Mouse (Mus musculus) gonadal fat pad, adult 2 months (tissue): Measurements from ENCODE around the gene Pou2f2. TPM values are rescaled to one million over a fixed set of nuclear protein-coding genes. Genes with fewer than 3 reads are reported as not detected.

Source experiments
- DNase-seq: peaks from one replicate; pipeline ENCODE4 v3.0.0-alpha.2; 2012; ENCODE audit warnings: low read depth
- polyA plus RNA-seq: library from polyadenylated mRNA; depleted of rRNA; stranded (reverse); fragments of >200 nt; gene quantifications from 2 replicates; pipeline ENCODE4 v1.2.3, GENCODE M21; 2012

Pou2f2 gene
- polyA plus RNA-seq, 1 experiment, result 1.1 TPM

DNA sequence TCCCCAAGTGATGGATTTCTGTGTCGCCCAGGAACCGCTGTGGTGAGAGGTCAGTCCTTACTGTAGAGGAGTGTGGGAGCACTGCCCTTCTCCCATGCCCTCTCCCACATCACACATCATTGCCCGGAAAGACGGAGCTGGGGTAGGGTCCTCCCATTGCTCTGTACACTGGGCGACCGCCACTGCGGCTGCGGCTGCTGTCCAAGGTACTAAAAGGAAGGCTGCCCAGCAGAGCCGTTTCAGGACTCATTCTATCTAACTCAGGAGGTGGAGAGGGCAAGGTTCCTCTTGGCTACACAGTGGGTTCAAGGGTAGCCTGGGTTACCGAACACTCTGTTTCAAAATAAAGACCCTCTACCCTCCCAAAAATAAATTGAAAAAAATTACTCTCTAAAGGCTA is 33.6 kb downstream of the Pou2f2 start:
- no peak for DNase-seq

DNA sequence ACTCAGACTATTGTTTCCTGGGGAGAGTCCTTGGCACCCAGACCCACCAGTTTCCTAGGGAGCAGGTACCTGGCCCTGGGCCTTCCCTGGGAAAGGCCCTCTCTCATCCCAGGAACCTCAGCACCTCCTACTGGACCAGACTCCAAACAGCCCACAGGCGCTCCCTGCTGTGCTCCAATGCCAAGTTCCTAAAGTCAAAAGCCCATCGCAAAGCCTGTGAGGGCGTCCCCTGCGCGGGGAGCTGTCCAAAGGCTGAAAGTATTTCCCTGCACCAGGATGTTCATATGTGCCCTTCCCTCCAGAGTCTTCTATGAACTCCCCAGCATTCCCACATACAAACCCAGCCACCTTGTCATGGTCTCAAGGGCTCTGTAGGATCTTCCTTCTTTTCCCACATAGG is 37.8 kb downstream of the Pou2f2 start:
- no peak for DNase-seq

DNA sequence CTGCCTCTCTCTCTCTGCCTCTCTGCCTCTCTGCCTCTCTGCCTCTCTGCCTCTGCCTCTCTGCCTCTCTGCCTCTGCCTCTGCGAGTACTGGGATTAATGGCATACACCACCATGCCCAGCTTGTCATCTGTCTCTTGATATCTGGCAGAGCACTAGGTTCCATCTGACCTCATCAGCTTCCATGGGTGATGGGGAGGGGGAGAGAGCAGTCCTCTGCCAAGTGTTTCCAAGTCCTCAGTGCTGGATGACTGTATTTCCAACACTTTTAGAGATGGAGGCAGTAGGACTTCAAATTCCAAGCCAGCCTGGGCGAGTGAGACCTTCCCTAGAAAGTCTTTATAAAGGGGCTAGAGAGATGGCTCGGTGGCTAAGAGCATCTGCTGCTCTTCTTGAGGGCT is 42.0 kb downstream of the Pou2f2 start:
- DNase-seq, result no peak

DNA sequence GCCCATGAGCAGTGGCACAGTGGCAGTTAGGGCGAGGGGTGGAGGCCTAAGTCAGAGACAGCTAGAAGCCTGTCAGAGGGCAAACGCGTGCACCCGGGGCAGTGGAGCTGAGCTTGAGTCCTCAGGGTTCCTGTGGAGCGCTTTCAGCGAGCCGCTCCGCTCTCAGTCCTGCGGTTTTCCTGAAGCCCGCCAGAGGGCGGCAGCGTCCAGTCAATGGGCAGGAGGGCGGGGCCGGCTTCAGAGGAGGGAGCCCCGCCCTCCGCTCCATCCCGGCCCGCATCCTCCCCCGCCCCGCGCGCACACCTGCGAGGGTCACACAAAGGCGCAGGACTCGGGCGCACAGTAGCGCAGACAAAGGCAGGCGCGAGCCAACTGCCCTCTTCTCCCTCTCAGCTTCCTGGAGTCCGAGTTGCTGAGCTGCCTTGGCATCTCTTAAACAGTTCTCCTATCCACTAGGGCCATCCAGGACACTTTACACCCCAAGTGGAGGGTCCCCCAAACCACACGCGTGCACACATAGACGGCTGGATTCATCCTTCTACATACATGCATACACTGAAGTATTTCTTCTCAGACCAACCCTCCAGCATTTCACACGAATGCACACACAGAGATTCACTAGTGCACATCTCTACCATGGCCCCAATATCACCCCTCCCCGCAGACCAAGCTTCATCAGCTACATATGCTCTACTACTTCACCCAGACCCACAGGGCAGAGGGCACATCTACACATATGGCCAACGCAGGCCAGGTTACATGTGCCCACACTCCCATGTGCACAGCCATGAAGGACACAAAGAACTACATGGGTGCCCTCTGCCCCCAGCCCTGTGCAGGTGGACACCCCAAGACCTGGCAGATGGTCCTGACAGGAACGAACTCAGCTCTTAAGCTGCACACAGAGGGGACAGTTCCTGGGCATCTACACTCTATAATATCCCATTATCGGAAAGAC is 46.2 kb downstream of the Pou2f2 start:
- no peak for DNase-seq

DNA sequence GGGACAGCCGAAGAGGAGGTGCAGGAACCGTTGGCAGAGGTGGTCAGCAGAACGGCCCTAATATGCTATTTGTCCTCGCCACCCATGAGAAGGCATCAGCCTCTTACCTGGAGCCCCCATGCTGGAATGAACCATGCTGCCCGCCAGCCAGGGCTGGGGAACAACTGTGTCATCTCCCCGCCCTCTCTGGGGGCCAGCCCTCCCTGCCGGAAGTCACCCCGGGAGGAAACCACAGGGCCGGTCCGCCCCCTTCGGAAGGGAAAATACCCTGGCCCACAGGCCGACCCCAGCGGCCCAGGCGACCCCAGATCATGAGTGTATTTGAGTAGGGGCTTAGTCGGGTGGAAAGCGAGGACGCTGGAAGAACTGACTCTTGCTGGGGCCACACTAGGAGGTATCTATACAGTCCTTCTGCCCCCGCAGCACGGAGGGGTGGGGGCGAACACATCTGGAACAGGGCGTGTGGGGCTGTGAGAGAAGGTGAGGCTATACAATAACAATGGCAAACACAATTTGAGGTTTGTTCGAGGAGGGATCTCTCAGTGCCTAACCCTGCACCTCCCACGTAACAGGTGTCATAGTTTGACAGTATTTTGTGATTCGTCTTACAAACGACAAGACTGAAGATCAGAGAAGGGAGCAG is 47.1 kb downstream of the Pou2f2 start:
- no peak for DNase-seq

DNA sequence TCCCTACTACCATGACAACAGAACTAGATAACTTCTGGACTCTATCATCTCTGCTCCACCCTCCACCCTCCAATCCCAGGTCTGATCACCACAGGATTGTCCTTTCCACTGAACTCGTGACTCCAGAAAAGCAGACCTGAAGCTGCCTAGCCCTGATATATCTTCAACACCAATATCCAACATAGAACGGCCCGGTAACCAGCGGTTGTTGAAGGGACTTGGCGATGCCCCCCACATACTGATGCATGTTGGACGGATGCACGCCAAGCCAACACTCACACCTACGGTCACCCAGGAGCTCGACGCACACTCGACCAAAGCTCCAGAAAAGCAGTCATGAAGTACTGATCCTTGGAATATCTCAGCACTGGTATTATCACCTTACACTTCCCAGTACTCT is 48.3 kb downstream of the Pou2f2 start:
- DNase-seq, result no peak

DNA sequence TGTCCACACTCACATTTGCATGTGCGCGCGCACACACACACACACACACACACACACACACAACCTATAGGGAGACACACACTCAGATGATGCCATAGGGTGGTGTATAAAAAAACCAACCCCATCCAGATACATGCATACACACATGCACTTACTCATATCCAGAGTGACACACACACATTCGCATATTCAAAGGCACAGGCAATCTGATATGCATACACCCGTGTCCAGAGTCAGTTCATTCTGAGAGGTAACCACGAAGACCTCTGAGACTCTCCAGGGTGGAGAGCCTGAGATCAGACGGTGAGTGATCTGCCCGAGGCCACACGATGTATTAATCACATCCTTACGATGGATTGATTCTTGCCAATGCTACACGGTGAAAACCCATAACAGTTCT is 49.0 kb downstream of the Pou2f2 start:
- DNase-seq, result no peak

DNA sequence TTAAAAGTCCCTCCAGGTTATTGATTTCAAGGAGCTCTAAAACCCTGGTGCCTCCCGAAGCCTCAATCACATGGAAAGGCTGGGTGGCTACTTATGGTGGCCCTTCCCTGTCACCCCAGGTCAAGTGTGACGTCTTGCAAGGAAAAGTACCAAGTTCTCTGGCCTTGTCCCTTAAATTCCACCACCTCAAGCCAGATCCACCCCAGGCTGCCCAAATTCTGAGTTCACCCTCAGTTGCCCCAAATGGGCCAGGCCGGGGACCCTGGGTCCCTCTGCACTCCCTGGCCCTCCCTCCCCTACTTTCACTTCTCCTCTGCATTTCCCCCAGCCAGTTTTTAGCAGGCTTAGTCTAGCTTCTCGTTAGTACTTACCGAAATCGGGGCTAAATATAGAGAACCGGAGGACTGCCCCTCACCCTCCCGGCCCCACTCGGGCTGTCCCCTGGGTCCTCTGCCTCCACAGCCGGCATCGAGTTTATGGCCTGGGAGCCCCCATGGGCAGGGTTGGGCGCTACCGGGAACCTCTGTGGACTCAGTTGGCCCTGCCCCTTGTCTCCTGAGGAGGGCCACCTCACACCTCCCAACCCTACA is 50.0 kb downstream of the Pou2f2 start:
- DNase-seq, result no peak

DNA sequence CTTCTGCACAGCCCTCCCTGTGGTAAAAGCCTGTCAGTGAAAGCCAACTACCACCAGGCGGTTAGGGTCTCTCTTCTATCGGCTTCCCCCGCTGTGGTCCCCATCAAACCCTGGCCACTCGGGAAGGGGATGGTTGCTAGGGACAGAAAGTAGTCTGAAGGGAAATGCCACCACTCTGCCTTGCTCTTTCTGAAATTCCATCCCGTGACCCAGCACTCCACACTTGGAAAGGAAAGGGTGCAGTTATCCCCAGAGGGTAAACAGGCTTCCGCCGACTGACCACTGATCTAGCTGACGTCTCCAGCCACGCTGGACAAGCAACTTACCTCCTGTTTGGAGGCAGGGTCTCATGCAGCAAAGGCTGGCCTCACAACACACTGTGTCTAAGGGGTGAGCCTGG is 51.6 kb downstream of the Pou2f2 start:
- no peak for DNase-seq

DNA sequence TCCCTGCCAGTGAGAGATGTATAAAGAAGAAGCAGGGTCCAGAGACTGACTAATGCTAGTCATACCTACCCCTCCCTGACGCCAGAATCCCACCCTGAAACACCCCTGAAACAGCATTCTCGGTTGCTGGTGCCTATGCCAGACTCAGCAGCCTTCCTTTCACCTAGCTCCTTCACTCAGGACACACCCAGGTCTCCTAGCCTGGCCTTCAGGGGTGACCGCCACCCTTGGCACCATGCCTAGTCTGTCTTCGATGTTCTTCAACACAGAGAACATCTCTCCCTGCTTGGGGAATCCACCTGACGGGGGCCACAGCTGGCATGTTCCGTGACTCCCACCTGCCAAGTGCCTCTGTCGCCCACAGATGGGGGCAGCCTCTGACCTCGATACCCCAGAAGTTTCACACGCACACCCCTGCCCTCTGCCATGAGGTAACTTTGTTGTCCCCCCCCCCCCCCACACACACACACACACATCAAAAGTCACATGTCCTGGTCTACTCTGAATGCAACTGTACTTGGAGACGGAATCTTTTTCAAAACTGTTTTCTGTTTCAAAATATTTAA is 53.7 kb downstream of the Pou2f2 start:
- DNase-seq, result no peak

DNA sequence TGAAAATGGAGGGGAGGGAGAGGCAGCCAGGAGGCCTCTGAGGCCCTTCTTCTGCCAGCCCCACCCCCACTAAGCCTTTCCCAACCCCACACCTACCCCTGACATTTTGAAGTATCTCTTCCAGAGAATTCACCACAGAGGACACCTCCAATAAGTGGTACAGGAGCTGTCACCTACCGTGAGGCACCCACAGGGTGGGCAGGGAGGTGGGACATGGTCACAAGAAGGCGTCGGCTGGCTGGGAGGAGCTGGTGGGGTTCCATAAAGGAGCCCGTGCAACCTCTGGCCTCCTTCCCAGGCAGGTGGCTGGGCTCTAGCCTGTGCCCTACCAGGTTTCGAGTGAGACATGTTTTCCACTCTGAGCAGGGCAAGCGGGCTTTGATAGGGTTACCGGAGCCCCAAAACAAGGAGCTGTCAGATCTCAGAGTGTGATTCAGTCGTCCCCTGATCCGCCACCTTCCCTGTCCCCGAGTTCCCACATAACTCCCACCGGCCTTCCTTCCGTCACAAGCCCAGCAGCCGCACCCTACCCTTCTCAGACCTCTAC is 58.2 kb downstream of the Pou2f2 start:
- no peak for DNase-seq

DNA sequence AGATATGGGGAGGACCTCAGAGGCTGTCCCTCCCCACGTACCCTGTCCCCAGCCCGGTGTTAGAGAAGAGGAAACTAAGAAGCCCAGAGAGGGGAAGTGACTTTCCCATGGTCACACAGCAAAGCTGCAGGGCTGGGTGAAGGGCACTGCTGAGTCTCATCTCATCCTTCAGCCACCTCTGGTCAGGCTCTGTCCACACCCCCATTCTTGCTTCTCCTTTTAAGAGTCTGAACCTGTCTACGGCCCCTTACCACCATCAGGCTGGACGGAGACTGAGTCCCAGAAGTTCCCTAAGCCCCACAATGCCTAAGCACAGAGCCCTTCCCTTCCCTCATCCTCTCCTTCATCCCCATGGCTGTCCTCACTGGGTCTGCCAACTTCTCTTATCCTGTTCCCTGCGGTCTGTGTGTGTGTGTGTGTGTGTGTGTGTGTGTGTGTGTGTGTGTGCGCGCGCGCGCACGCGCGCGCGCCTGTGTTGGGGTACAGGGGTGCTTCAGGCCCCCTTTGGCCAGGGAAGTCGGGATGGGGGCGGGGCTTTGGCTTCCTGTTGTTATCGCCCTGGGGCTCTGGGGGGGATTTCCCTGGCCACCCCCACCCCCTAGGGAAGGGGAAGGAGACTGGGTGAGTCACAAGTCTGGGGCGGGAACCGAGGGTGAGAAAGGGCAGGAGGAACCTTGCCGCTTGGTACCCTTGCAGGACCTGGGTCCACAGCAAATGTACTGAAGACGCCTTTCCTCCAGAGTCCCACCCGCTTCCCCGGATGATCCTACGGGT is 59.3 kb downstream of the Pou2f2 start:
- no peak for DNase-seq

DNA sequence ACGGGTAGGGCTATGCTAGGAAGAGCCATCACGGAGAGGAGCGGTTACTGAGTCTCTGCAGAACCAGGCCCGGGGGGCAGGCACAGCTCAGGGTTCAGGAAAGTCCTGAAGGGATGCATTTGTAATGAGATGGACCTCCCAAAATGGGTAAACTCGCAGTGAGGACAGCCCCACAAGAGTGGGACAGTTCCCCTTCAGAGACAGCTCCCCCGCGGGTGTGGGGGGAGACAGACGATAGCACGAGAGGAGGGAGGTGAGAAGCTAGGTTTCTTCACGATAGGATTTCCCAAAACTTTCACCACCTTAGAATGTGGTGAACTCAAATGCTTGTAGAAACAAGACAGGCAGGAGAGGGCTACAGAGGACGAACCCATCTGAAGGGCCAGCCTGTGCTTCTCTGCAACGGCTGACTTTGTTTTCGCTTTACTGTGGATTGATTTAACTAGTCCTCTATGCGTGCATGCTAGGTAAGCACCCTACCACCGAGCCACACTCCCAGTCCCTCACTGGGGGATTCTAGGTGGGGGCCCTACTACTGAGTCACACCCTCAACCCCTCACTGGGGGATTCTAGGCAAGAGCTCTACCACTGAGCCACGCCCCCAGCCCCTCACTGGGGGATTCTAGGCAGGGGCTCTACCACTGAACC is 66.4 kb downstream of the Pou2f2 start:
- no peak for DNase-seq

DNA sequence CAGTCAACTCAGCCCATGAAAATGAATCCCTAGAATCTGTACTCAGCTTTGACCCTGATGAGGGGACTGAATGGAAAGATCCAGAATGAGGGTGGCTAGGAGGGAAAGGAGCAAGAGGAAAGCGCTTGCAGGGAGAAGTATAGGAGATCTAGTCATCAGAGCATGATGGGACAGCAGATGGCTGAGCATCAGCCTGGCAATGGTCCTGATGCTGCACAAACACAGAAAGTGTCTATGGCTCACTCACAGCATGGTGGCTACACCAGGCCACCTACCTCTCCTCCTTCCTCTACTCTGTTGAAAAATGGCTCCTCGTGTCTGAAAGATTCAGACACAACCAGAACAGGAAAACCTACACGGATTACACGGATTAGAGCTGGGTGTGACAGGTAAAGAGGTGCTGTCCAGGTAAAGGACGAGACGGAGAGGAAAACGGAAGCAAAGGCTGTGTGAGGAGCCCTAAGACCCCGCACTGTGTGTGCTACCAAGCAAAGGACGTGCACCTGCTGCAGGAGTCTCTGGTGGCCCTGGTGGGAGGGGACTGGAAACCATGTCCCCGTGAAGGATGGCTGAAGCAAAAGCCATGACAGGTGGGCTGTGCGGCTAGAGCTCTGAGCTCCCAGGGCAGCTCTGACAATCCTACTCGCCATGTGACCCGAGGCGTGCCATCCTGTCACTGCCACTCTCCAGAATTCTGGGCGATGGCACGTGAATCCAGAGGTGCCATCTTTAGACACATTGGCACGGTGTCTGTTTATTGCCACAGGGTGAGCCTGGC is 67.2 kb downstream of the Pou2f2 start:
- no peak for DNase-seq

DNA sequence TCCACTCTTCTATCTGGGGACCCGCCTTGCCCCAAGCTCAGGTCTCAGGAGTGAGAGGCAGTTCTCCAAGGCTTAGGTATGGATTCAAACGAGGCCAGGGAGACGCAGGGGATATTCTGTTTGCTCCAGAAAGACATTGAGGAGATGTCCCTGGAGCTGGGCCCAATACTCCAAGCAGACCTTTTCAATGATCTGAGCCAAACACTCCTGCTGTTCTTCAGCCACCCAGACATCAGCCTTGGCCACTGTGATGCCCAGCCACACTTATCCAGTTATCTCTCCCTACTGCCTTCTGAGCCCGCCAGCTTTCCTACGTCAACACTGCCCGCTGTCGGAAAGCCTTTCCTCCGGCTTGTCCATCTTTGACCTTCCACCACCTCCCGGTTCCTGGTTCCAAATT is 69.2 kb downstream of the Pou2f2 start:
- DNase-seq, result no peak

DNA sequence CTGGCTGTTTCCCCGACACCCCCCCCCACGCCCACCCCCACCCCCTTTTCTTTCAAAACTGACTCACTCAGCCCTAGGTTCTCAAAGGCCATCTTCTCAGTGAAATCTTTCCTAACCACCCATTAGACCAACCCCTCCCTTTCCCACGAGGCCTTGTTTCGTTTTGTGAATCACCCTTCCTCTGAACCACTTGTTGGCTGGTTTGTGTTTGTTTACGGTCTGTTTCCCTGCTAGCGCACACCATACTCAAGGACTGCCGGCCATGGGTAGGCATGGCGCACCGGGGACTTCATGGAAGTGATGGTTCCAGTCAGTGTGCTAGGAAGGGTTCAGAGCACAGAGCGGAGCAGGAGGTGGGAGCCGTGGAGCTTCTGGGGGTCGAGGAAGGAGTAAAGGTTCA is 70.2 kb downstream of the Pou2f2 start:
- no peak for DNase-seq

DNA sequence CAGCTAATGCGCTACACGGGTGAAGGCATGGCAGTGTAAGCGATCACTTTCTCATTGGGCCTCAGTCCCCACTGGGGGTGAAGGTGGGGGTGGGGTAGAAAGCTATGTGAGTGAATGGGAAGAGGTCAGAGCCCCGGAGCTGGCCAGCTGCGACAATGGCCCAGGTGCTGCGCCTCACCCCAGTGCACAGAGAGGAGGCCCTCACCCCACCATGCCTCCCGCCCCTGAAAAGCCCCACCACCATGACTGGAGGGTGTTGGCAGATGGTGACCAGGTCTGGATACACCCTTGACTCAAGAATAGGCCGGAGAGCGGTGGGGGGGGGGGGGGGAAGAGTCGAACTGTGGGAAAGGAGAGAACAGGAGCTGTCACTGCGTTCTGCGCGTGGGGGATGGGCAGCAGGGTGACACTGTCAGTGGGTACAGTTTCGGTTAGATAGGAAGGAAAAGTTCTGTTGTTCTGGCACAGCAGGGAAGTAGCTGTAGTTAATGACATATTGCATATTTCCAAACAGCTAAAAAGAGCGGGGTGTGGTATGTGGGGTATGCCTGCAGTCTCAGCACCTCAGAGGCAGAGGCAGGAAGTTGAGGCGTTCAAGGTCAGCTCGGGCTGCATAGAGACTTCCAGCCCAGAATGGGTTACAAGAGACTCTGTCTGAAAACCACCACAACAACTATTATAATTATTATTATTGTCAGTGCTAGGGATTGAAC is 72.6 kb downstream of the Pou2f2 start:
- no peak for DNase-seq

DNA sequence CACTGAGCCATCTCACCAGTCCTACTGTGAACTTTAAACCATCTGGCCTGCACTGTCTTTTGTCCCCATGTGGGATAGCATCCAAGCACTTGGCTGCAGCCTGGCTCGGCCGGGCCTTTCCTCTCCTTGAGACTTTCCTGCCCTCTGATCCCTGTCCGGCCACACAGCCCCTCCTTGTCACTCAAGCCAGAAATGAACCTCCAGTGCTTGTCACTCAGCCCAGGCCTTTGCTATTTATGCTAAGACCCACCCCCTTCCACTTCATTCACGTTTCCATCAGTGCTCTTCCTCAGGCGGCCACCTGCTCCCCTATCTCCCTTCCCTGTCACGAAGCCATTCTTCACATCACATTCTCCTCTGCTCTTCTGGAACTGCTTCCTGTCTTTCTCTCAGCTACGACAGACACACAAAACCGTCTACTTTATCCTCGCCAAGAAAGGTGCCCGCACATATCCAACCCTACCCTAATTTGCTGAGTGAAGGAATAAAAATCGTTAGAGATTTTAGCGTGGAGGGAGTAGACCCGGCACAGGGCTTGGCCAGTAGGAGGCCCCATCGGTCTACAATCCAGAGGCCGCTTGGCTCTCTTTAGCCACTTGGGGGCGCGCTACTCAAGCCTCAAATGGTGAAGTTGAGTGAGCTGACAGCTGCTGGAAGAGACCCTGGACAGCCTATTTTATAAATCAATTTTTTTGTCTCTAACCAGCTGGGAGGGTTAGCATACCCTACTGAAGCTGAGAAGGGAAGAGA is 73.9 kb downstream of the Pou2f2 start:
- no peak for DNase-seq

DNA sequence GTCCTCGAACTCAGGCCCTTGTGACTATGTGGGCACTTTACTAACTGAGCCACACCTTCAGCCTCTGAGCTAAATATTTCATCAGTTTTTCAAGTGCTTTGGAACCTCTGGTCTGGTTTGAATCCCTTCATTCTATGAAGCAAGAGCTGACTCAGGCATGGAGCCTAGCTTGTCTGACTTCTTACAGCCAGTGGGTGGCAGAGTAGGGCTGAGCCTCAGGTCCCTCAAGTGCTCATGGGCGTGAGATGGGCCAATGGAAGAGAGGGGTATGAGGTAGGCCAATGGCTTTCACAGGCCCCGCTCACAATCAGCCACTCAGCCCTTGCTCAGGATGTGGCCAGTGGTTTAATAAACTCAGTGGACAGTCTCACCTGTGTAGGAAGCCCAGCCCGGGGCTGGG is 79.9 kb downstream of the Pou2f2 start:
- DNase-seq, result no peak
